Mouse (Mus musculus): Measurements from ENCODE around the gene Fam171b. TPM values are rescaled to one million over a fixed set of nuclear protein-coding genes. Genes with fewer than 3 reads are reported as not detected.

The Fam171b gene
- polyA plus RNA-seq, 1 experiment from 2014 or later, result 18.3 TPM

DNA sequence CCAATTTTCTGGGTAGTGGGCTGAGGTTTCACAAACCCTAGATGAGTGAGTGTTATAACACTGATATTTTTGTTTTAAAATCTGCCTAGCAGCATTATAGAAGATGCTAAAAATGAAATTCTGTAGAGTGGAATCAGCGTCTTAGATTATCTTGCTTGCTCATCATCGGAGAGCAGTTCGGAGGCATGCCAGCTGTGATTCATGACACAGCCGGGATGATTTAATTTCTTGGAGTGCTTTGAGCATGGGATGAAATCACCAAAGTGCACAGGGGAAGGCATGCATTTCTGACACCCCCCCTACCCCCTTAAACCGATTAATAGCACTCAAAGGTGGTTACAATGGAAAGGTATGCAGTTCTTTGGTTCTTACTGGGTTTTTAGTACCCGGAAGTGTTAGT, 1.6 kb downstream of the Fam171b start:
- H3K4me1 ChIP-seq (replicated peaks), result peaks cover 5% of the 10 kb centered on the region; the same call in 1 of the 2 replicates
- no peaks in the 10 kb centered on the region for H3K9me3 ChIP-seq
- WGBS, result 66% methylated on average over 6 of the region's 6 CpGs
- no peak overlapping the region for H3K9ac ChIP-seq (replicated peaks)
- no peak overlapping the region for H3K27ac ChIP-seq
- no peaks in the 10 kb centered on the region for H3K36me3 ChIP-seq
- ATAC-seq (ENCODE audit: insufficient number of reproducible peaks, insufficient read depth, low FRiP score, low TSS enrichment, low read depth), result no peak
- no peak overlapping the region for H3K4me3 ChIP-seq (replicated peaks)
- H3K27me3 ChIP-seq, result no peaks in the 10 kb centered on the region
- H3K4me2 ChIP-seq, result peak overlapping the region; percentile 75

GRCm38 (mm10) chr2:83816147-83816546, 3.7 kb downstream of the Fam171b start:
- Histone ChIP-seq H3K27me3 (no peaks in the 10 kb centered on the region), H3K4me2 (no peak overlapping the region), H3K9me3 (no peaks in the 10 kb centered on the region), H3K4me1 (replicated peaks) (peaks cover 5% of the 10 kb centered on the region; the same call in 1 of the 2 replicates), H3K36me3 (no peaks in the 10 kb centered on the region), H3K9ac (replicated peaks) (no peak overlapping the region), H3K4me3 (replicated peaks) (no peak overlapping the region), H3K27ac (no peak overlapping the region)
- WGBS, result 60% methylated on average over 6 of the region's 6 CpGs
- no peak for ATAC-seq (ENCODE audit: insufficient number of reproducible peaks, insufficient read depth, low FRiP score, low TSS enrichment, low read depth)

GRCm38 (mm10) chr2:83825161-83825560, 12.7 kb downstream of the Fam171b start:
- H3K27ac ChIP-seq, result no peak overlapping the region
- no peaks in the 10 kb centered on the region for H3K9me3 ChIP-seq
- no peak for ATAC-seq (ENCODE audit: insufficient number of reproducible peaks, insufficient read depth, low FRiP score, low TSS enrichment, low read depth)
- H3K4me2 ChIP-seq, result no peak overlapping the region
- no peak overlapping the region for H3K4me3 ChIP-seq (replicated peaks)
- peaks cover 15% of the 10 kb centered on the region for H3K4me1 ChIP-seq (replicated peaks)
- no peaks in the 10 kb centered on the region for H3K27me3 ChIP-seq
- WGBS, result 23% methylated on average over 5 of the region's 5 CpGs
- no peak overlapping the region for H3K9ac ChIP-seq (replicated peaks)
- H3K36me3 ChIP-seq, result no peaks in the 10 kb centered on the region

- H3K9me3 ChIP-seq, result no peaks in the 10 kb centered on the region
- H3K36me3 ChIP-seq, result no peaks in the 10 kb centered on the region
- H3K9ac ChIP-seq (replicated peaks), result no peak overlapping the region
- H3K27me3 ChIP-seq, result no peaks in the 10 kb centered on the region
- no peak overlapping the region for H3K4me3 ChIP-seq (replicated peaks)
- no peak for ATAC-seq (ENCODE audit: insufficient number of reproducible peaks, insufficient read depth, low FRiP score, low TSS enrichment, low read depth)
- H3K4me1 ChIP-seq (replicated peaks), result peaks cover 15% of the 10 kb centered on the region
- H3K4me2 ChIP-seq, result no peak overlapping the region
- H3K27ac ChIP-seq, result no peak overlapping the region
- WGBS, result 75% methylated on average over 3 of the region's 3 CpGs
Observed at GRCm38 (mm10) chr2:83828895-83829539, 16.6 kb downstream of the Fam171b start.

DNA sequence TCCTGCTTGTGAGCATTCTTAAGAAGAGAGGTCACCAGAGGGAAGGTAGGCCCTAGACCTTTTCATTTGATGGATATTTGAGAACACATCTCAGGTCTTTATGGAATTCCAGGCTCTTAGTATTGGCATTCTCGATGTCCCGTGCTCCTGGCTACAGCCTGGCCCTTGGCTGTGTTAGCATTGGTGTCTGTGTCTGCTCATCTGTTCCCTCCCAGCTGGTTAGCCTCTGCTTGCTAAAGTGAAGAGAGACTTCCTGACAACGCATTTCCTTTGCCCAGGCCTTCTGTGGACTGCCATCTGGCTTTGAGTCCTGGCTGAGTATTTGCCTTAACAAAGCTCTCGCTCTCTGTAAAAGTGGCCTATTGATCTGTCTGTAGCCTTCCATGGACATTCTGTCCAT, 20.5 kb downstream of the Fam171b start:
- Histone ChIP-seq H3K27me3 (no peaks in the 10 kb centered on the region), H3K9ac (replicated peaks) (no peak overlapping the region), H3K4me2 (no peak overlapping the region), H3K4me1 (replicated peaks) (no peaks in the 10 kb centered on the region), H3K9me3 (no peaks in the 10 kb centered on the region), H3K4me3 (replicated peaks) (no peak overlapping the region), H3K27ac (no peak overlapping the region), H3K36me3 (no peaks in the 10 kb centered on the region)
- 80% methylated on average over 4 of the region's 4 CpGs for WGBS
- no peak for ATAC-seq (ENCODE audit: insufficient number of reproducible peaks, insufficient read depth, low FRiP score, low TSS enrichment, low read depth)

GRCm38 (mm10) chr2:83835313-83836070, 23.1 kb downstream of the Fam171b start:
- Histone ChIP-seq H3K4me1 (replicated peaks) (no peaks in the 10 kb centered on the region), H3K9ac (replicated peaks) (no peak overlapping the region), H3K27ac (no peak overlapping the region), H3K4me3 (replicated peaks) (no peak overlapping the region), H3K4me2 (no peak overlapping the region), H3K27me3 (no peaks in the 10 kb centered on the region), H3K36me3 (no peaks in the 10 kb centered on the region), H3K9me3 (no peaks in the 10 kb centered on the region)
- no peak for ATAC-seq (ENCODE audit: insufficient number of reproducible peaks, insufficient read depth, low FRiP score, low TSS enrichment, low read depth)
- 84% methylated on average over 10 of the region's 10 CpGs for WGBS

DNA sequence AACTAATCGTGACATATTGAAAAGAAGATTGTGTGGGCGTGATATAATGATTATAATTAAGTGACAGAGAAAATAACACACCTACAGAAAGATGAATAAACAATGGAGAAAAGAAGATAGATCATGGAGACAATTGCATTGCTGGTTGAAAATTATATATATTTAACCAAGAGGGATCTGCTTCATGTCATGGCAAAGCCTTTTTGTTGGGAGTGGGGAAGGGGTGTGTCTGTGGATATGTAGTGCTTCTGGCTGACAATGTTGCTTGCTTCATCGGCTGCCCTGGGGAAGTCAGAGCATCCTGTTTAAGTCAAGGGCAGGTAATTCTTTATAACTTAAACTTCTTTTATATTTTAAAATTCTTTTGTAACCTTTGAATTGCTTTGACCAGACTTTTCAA, 36.1 kb downstream of the Fam171b start:
- no peak for ATAC-seq (ENCODE audit: insufficient number of reproducible peaks, insufficient read depth, low FRiP score, low TSS enrichment, low read depth)
- 90% methylated on average over 3 of the region's 3 CpGs for WGBS
- H3K9me3 ChIP-seq, result no peaks in the 10 kb centered on the region
- no peak overlapping the region for H3K27ac ChIP-seq
- H3K36me3 ChIP-seq, result no peaks in the 10 kb centered on the region
- H3K9ac ChIP-seq (replicated peaks), result no peak overlapping the region
- H3K4me1 ChIP-seq (replicated peaks), result no peaks in the 10 kb centered on the region
- no peak overlapping the region for H3K4me3 ChIP-seq (replicated peaks)
- H3K27me3 ChIP-seq, result no peaks in the 10 kb centered on the region
- H3K4me2 ChIP-seq, result no peak overlapping the region

- H3K9ac ChIP-seq (replicated peaks), result no peak overlapping the region
- H3K4me2 ChIP-seq, result no peak overlapping the region
- no peak overlapping the region for H3K27ac ChIP-seq
- no peaks in the 10 kb centered on the region for H3K9me3 ChIP-seq
- ATAC-seq (ENCODE audit: insufficient number of reproducible peaks, insufficient read depth, low FRiP score, low TSS enrichment, low read depth), result no peak
- peaks cover 14% of the 10 kb centered on the region for H3K4me1 ChIP-seq (replicated peaks)
- whole genome bisulfite sequencing, result 84% methylated on average over 10 of the region's 10 CpGs
- H3K4me3 ChIP-seq (replicated peaks), result no peak overlapping the region
- H3K36me3 ChIP-seq, result no peaks in the 10 kb centered on the region
- no peaks in the 10 kb centered on the region for H3K27me3 ChIP-seq
Observed at GRCm38 (mm10) chr2:83853423-83853822, 41.0 kb downstream of the Fam171b start.

DNA sequence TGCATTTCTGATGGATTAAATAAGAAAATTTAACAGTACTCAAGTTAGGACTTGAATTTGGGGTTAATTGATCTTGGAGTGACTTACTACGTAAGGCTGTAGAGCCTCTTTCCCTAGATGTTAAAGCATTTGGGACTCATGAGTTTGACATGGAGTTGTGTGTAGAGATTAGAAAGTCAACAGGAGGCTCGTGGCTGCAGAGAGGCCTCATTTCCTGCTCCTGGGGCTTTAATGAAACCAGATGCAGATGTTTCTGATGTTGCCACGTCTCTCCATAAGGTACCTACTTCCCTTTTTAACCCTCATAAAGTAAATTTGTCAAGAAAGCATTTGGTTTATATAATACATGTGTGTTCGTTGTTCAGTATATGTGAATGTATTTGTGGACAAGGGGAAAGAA, 43.8 kb downstream of the Fam171b start:
- H3K27me3 ChIP-seq, result no peaks in the 10 kb centered on the region
- H3K36me3 ChIP-seq, result no peaks in the 10 kb centered on the region
- no peak overlapping the region for H3K4me3 ChIP-seq (replicated peaks)
- H3K9ac ChIP-seq (replicated peaks), result no peak overlapping the region
- 13% methylated on average over 4 of the region's 4 CpGs for WGBS
- ATAC-seq (ENCODE audit: insufficient number of reproducible peaks, insufficient read depth, low FRiP score, low TSS enrichment, low read depth), result no peak
- no peak overlapping the region for H3K27ac ChIP-seq
- H3K4me1 ChIP-seq (replicated peaks), result peaks cover 14% of the 10 kb centered on the region
- no peak overlapping the region for H3K4me2 ChIP-seq
- no peaks in the 10 kb centered on the region for H3K9me3 ChIP-seq

DNA sequence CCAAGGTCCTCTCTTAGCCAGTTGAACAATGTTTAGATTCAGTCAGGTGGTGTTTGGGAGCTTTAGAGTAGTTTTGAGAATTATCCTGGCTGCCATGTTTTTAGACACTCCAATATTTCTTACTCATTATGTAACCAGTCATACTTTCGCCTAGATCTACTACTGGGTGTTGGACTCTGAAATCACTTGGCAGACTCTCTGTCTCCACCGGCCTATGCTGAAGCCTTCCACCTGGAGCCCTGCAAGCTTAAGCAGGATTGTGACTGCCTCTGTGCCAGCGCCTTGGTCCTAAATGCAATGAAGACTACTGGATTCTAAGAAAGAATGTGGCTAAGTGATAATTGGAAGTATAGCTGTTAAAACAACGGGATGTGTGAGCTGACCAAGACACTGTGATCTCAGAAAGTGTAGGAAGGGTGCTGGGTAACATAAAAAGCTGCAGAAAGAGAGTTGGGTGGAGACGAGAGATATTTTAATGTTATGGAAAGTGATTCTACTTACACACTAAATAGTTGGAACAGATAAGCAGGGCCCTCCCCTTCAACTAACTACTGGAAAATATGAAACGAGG, 71.5 kb downstream of the Fam171b start:
- Histone ChIP-seq H3K27me3 (no peaks in the 10 kb centered on the region), H3K4me3 (replicated peaks) (no peak overlapping the region), H3K36me3 (peaks cover 14% of the 10 kb centered on the region), H3K4me1 (replicated peaks) (peaks cover 7% of the 10 kb centered on the region), H3K9ac (replicated peaks) (no peak overlapping the region), H3K9me3 (no peaks in the 10 kb centered on the region), H3K27ac (no peak overlapping the region), H3K4me2 (no peak overlapping the region)
- WGBS, result 78% methylated on average over 6 of the region's 6 CpGs
- no peak for ATAC-seq (ENCODE audit: insufficient number of reproducible peaks, insufficient read depth, low FRiP score, low TSS enrichment, low read depth)

GRCm38 (mm10) chr2:83893701-83894100, 81.3 kb downstream of the Fam171b start:
- Histone ChIP-seq H3K4me3 (replicated peaks) (no peak overlapping the region), H3K27me3 (no peaks in the 10 kb centered on the region), H3K9me3 (no peaks in the 10 kb centered on the region), H3K36me3 (no peaks in the 10 kb centered on the region), H3K27ac (no peak overlapping the region), H3K4me1 (replicated peaks) (no peaks in the 10 kb centered on the region), H3K9ac (replicated peaks) (no peak overlapping the region), H3K4me2 (no peak overlapping the region)
- 85% methylated on average over 2 of the region's 2 CpGs for WGBS
- ATAC-seq (ENCODE audit: insufficient number of reproducible peaks, insufficient read depth, low FRiP score, low TSS enrichment, low read depth), result no peak
